Mouse (Mus musculus) 3T3-L1 (cell line): ENCODE data around the gene Ppara.
"Not testable (repeated sequence)": the region's sequence is repeated elsewhere in the genome, so short reads cannot be mapped to it uniquely, and the experiment has no call there.

Source experiments
- DNase-seq: peaks from one replicate; pipeline ENCODE4 v3.0.0-alpha.2; 2015; ENCODE audit warnings: low read depth, low spot score

Ppara gene

DNA sequence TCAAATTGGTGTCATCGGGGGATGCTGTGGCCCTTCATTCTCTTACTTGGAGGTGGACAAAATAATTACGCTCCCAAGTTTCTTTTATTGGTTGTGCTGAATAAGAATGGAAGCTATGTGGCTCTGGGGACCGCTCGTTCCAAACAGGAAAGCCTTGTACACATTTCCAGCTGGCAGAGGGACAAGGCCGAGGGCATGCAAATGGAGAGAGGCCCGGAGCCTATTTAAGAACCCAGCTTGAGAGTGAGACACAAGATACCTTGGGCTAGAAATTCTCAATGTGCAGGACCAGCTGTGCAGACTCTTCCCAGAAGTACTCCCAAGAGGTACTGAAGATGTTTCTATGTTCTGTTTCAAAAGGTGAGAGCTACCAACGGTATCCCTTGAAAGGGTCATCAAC is 21.8 kb downstream of the Ppara start:
- no peak for DNase-seq

- no peak for DNase-seq
Observed at GRCm38 (mm10) chr15:85757768-85758167, 23.0 kb downstream of the Ppara start.

DNA sequence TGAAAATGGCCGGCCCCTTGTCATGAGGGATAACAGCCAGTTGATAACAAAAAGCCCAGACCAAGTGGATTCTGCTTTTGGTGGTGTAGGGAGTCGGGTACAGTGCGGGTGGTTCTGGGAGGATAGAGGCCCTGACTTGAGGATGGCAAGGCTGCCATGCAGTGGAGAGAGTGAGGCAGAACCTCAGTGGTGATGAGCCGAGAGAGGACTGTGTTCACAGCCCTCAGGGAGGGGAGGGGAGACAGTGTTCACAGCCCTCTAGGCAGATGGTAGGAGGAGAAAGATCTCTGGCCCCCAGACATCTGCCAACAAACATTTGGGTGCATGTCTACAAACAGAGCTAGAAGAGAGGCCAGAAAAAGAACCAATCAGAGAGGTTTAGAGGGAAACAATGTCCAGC is 28.0 kb downstream of the Ppara start:
- DNase-seq: no peak

- DNase-seq: no peak
Observed at GRCm38 (mm10) chr15:85765022-85765421, 30.2 kb downstream of the Ppara start.

DNA sequence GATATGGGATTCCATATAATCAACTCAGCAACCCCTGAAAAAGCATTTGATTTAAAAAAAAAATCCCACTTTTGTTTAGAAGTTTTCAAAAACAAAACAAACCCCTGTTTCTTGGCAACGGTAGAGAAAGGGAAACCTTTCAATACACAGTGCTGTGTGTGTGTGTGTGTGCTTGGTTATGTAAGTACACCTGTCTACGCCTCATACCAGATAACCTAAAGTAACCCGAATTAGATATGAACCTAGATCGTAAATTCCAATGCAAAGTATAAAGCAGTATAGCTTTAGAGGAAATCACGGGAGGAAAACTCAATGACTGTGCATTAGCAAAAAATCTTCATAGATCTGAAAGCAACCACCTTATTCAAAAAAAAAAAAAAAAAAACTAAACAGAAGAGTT is 31.9 kb downstream of the Ppara start:
- no peak for DNase-seq

DNA sequence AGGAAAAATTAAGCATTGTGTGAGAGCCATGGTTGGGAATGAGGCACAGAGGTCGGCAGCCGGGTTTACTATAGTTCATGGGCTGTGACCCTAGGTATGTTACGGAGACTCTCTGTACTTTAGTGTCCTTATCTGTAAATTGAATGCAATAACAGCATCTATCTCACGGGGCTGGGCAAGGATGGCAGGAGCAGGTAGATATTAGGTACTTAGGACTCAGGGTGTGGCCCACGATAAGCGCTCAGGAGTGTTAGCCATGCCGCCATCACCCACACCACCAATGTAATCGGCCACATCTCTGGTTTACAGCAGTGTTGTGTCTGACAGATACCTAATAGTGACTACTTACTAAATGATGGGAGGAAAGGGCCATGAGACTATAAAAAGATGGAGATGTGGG is 34.2 kb downstream of the Ppara start:
- DNase-seq: no peak

DNA sequence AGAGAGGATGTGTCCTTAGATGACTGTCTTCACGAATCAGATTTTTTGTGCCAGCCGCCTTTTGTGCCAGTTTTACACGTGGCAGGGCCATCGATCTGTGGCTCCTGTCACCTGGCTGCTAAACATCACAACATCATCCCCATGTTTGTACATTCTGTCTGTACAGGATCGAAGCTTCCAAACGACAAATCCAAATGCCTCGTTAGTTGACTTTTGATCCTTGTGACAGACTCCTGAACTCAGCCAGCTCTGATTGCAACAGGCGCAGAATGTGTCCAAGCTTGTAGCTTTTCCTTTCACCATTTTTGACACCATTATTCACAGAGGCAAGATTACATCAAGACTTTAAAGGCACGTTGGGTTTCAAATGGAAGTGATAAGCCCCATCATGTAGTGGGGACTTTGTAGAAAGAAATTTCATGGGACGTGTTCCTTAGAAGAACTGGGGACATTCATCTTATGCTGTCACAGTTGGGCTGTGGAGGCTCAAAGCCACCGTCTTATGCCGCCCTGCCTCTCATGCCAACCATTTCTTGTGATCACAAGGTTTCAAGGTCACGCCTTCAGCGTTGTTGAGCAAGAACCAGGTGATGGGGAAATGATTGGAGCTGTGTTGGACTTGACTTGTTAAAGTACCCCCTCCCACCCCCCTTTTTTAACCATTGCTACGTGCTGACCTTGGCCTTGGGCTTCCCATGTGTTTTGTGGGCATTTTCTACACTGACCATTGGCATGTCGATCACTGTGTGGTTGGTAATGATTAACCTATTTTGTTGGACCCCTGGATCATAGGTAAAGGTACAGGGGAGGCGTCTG is 36.7 kb downstream of the Ppara start:
- DNase-seq: no peak

DNA sequence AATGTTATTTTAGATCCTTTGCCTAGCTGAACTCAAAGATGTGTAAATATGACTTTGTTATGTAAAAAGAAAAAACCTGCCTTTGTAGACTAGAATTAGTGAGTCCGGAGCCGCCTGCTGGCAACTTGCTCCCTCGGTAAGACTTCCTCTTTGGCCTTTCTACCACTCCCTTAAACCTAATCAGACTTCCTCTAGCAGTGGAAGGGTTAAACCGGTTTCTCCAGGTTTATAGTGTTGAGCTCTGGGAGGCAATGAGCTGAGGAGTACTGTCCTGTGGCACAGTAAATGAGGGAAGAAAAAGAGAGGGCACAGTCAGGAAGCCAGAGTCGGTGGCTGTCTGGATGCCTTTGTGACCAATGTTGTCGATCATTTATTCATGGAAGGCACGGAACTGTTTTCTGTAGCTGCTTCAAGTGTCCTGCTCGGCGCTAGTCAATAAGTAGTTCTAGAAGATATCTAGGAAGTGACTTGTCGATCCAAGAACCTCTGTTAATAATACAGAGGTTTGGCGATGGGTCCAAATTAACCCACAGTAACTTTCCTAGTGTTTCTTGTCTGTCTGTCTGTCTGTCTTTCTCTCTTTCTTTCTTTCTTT is 37.5 kb downstream of the Ppara start:
- no peak for DNase-seq

GRCm38 (mm10) chr15:85774419-85774818 is 39.6 kb downstream of the Ppara start:
- DNase-seq: no peak

- DNase-seq: no peak
Observed at GRCm38 (mm10) chr15:85775001-85775400, 40.2 kb downstream of the Ppara start.

DNA sequence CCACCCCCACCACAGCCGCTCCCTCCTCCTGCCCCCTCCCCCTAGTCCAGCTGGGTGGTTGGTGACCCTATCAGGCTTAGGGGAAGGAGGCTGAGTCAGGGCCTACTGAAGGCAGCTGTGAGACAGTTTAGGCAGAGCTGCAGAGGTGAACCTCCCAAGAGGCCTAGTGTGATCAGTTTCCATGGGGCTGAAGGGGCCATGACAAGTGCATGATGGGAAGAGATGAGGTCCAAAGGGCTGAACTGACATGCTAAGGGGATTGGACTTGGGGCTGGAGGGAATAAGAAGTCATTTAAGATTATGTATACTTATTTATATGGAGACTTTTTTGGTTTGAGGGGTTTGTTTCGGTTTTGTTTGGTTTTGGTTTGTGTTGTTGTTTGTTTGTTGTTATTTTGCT is 41.5 kb downstream of the Ppara start:
- no peak for DNase-seq

GRCm38 (mm10) chr15:85776771-85777170 is 42.0 kb downstream of the Ppara start:
- no peak for DNase-seq

DNA sequence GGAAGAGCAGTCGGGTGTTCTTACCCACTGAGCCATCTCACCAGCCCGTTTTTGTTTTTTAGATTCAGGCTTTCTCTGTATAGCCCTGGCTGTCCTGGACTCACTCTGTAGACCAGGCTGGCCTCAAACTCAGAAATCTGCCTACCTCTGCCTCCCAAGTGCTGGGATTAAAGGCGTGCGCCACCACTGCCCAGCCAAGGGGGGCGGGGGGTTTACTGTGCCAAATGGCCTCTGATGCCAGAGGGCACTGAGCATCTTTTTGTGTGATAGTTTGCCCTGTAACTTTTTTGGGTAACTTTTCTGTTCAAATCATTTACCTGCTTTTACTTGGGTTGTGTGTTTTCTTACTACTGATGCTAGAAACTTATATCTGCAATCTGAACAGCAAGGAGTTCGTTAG is 44.1 kb downstream of the Ppara start:
- DNase-seq: not testable (repeated sequence)

GRCm38 (mm10) chr15:85783146-85783545 is 48.4 kb downstream of the Ppara start:
- no peak for DNase-seq

- no peak for DNase-seq
Observed at GRCm38 (mm10) chr15:85784341-85784740, 49.6 kb downstream of the Ppara start.

DNA sequence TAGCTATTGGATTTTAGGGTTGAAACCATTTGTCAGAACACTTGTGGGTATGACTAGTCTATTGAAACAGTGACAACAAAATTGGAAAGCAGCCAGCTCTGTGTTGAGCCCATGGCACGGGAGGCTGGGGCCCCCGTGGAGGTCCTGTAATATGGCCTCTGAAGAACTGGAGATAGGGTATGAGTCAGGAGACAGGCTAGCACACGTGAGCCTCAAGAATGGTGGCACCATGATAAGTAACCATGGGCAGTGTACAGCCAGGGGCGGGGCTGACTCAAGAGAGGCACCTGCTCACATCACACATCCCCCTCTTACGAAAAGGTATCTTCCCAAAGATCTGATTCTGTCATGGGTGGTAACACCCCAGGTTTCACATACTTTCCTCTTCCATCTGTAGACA is 51.9 kb downstream of the Ppara start:
- DNase-seq: no peak

DNA sequence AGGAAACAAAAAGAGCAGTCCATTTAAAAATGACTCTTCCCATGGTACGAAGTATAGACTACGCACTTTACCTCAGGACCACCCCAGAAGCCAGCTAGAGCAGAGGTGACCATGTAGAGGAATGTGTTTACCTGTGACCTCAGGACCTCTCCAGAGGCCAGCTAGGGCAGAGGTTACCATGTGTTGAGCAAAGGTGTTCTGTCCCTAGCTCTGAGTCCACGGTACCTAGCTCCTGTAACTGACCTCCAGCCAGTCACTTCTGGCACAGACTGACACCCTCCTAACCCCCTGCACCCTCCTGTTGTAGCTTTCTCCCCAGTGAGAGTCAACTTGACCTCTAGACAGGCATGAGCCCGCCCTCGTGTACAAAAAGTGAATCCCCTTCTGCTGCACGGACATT is 52.7 kb downstream of the Ppara start:
- no peak for DNase-seq

GRCm38 (mm10) chr15:85788051-85788450 is 53.3 kb downstream of the Ppara start:
- no peak for DNase-seq

- DNase-seq: no peak
Observed at GRCm38 (mm10) chr15:85788633-85789032, 53.9 kb downstream of the Ppara start.

- DNase-seq: no peak
Observed at GRCm38 (mm10) chr15:85791449-85791848, 56.7 kb downstream of the Ppara start.

DNA sequence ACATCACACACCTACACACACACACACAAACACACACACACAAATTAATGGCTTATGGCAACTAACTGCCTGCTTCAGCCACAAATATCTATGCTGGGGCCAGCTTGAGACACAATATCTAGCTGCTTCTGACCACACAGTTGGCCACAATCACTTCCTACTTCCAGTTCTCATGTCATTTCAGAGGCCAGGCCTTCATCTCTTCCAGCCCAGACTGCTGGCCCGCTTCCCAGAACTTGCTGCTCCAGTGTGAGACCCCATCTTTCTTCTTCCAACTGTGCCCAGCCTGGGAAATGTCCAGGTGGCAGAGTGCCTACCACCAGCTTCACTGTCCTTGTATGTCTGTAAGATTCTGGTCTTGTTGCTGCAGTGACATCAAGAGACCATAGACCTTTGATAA is 58.0 kb downstream of the Ppara start:
- DNase-seq: peak; percentile 34

GRCm38 (mm10) chr15:85795516-85795915 is 60.7 kb downstream of the Ppara start:
- DNase-seq: no peak

- no peak for DNase-seq
Observed at GRCm38 (mm10) chr15:85798676-85799075, 63.9 kb downstream of the Ppara start.
